Mouse (Mus musculus) liver, embryonic 14.5 days (tissue): ENCODE results near the gene Pfn1.

Experiments
- CTCF ChIP-seq: IDR thresholded peaks from 2 replicates; pipeline ENCODE4 v1.5.1; 2016; ENCODE audit warnings: antibody characterized with exemption, low read depth, control low read depth
- EP300 ChIP-seq: IDR thresholded peaks from 2 replicates; pipeline ENCODE4 v1.6.1; 2016; ENCODE audit warnings: antibody characterized with exemption, low read depth

GRCm38 (mm10) chr11:70670483-70670882, 16.0 kb upstream of the Pfn1 start:
- TF ChIP-seq EP300 (no peak), CTCF (no peak)
